Mouse (Mus musculus) heart, adult 2 months (tissue): ENCODE measurements around the gene Wwtr1. TPM values are rescaled to one million over a fixed set of nuclear protein-coding genes. Genes with fewer than 3 reads are reported as not detected.

Experiments used
- DNase-seq, 2 experiments: peaks; one replicate each; pipeline ENCODE4 v3.0.0; 2021
- H3K27ac ChIP-seq: fragments of 200-600 bp; 2 replicates; pipeline ENCODE4 v1.8.1; 2022
- H3K27me3 ChIP-seq: fragments of 200-500 bp; 2 replicates; pipeline ENCODE4 v1.6.1; 2012; ENCODE audit warnings: mild to moderate bottlenecking, low read length, inconsistent platforms, mixed read lengths; ENCODE audit not compliant: control insufficient read depth, insufficient read depth
- H3K36me3 ChIP-seq: fragments of 200-500 bp; 2 replicates; pipeline ENCODE4 v1.6.1; 2012; ENCODE audit warnings: low read length, inconsistent platforms; ENCODE audit not compliant: control insufficient read depth, insufficient read depth
- H3K4me1 ChIP-seq: fragments of 200-500 bp; 2 replicates; pipeline ENCODE4 v1.6.1; 2011; ENCODE audit warnings: low read length; ENCODE audit not compliant: control insufficient read depth, insufficient read depth
- H3K4me3 ChIP-seq: fragments of 200-600 bp; 2 replicates; pipeline ENCODE4 v1.8.1; 2022
- H3K79me2 ChIP-seq: fragments of 200-500 bp; replicated peaks from 2 replicates; pipeline ENCODE4 v1.6.1; 2012; ENCODE audit warnings: mild to moderate bottlenecking, inconsistent platforms, low read length, moderate library complexity, mixed read lengths; ENCODE audit not compliant: control insufficient read depth, insufficient read depth
- H3K9ac ChIP-seq: fragments of 200-500 bp; 2 replicates; pipeline ENCODE4 v1.6.1; 2012; ENCODE audit warnings: low read depth, mild to moderate bottlenecking, control low read depth, inconsistent platforms, low read length, mixed read lengths
- CTCF ChIP-seq: fragments of 200-600 bp; IDR thresholded peaks from 2 replicates; pipeline ENCODE4 v1.8.1; 2022; ENCODE audit warnings: antibody characterized with exemption, mild to moderate bottlenecking, moderate library complexity
- EP300 ChIP-seq: fragments of 200-500 bp; IDR thresholded peaks from 2 replicates; pipeline ENCODE4 v1.6.1; 2011; ENCODE audit warnings: low read depth, low read length, control low read depth; ENCODE audit not compliant: insufficient read depth
- POLR2A ChIP-seq: fragments of 200-500 bp; IDR thresholded peaks from 2 replicates; pipeline ENCODE4 v1.6.1; 2011; ENCODE audit warnings: mild to moderate bottlenecking, low read depth, low read length, control low read depth; ENCODE audit not compliant: insufficient read depth
- WGBS: fragments of 180-500 bp; shearing (Covaris S2); methylation state at CpG from one replicate; pipeline ENCODE4 v1.1.7; 2018; 5-methylcytosine and 5-hydroxymethylcytosine counted together
- intact Hi-C: fragments of 180-260 bp; cut with DNase I; formaldehyde crosslinking; loops from one replicate; pipeline ENCODE4 v1.15.1; 2025
- polyA plus RNA-seq: library from polyadenylated mRNA; depleted of rRNA; stranded (reverse); fragments of >200 nt; gene quantifications from 2 replicates; pipeline ENCODE4 v1.2.3, GENCODE M21; 2012
- total RNA-seq, 2 experiments: library from RNA; stranded (reverse); gene quantifications; 2 replicates each; pipeline ENCODE4 v1.2.3; 2021

Gene Wwtr1
- total and polyA plus RNA-seq, 3 experiments, result 28.2 to 49.1 (median 46.5) TPM

DNA sequence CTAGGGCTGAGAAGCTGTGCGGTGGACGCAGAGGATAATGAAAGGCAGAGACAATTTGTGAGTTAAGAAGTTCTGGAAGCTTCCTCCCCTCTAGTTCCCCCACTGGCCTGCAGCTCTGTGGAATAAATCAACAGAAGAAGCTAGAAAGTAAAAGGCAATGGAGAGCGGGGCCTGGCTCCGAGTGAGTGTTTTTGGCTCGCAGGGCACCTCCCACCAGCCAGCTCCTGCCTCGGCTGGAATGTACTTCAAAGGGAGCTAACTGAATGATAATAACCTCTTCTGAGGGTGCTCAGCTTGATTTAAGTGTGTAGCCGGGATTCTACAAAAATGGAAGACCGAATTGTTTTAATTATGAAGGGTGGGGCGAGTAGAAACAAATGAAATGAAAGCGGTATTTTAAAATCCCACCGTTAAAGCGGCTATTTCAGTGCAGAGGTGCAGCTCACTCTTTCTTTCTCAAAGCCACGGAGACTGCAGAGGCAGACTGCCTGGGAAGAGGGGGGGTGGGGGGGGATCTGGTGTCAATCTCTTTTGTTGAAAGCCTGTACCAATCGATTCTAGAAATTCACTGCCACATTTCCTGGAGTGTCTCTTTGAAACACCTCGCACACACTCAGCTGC, 104.6 kb downstream of the Wwtr1 start:
- H3K36me3 ChIP-seq, result peaks cover 16% of the 10 kb centered on the region
- peaks cover 10% of the 10 kb centered on the region for H3K4me1 ChIP-seq
- no peaks in the 10 kb centered on the region for H3K27me3 ChIP-seq
- H3K9ac ChIP-seq, result peak overlapping the region; percentile 26
- H3K4me3 ChIP-seq, result peak overlapping the region; percentile 18; the same call in 1 of the 2 replicates
- no peak for TF ChIP-seq EP300
- no peak for TF ChIP-seq POLR2A
- no peak for TF ChIP-seq CTCF
- peak; percentile 52 to 57 for DNase-seq
- H3K79me2 ChIP-seq, result peaks cover 6% of the 10 kb centered on the region
- intact Hi-C loops, result loop anchor here (1.0 to 2.0 kb wide), 5 partner anchors 46 to 155 kb away; no protein-coding TSS in a partner anchor
- peak overlapping the region; percentile 81 for H3K27ac ChIP-seq
- 12% methylated on average over 15 of the region's 15 CpGs for WGBS

DNA sequence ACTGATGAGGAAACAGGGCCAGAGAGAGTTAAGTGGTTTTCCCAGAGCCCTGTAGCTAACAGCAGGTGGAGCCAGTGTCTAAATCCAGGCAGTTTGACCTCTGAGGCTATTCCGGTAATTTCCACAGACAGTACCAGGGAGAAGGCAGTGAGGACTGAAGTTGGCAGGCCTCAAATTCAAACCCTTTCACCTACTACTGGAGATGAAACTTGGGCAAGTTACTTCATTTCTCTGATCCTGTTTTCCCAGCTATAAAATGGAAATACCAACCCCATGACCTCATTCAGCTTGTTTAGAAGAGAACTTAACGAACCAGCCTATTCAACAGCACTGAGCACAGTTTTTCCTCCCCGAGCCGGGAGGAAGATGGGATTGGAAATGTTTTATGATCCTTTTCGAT, 105.4 kb downstream of the Wwtr1 start:
- Histone ChIP-seq H3K4me3 (no peak overlapping the region; the same call in 1 of the 2 replicates), H3K36me3 (peaks cover 14% of the 10 kb centered on the region), H3K27me3 (no peaks in the 10 kb centered on the region), H3K9ac (no peak overlapping the region; the same call in 1 of the 2 replicates), H3K79me2 (peaks cover 6% of the 10 kb centered on the region), H3K4me1 (peaks cover 10% of the 10 kb centered on the region), H3K27ac (peak overlapping the region; percentile 81)
- intact Hi-C loops, result loop anchor here (1.0 to 2.0 kb wide), 5 partner anchors 46 to 156 kb away; no protein-coding TSS in a partner anchor
- 9% methylated on average over 5 of the region's 5 CpGs for WGBS
- peak; percentile 67 to 68 for DNase-seq
- TF ChIP-seq POLR2A (no peak), CTCF (no peak; the same call in 1 of the 2 replicates), EP300 (peak; percentile 93)

DNA sequence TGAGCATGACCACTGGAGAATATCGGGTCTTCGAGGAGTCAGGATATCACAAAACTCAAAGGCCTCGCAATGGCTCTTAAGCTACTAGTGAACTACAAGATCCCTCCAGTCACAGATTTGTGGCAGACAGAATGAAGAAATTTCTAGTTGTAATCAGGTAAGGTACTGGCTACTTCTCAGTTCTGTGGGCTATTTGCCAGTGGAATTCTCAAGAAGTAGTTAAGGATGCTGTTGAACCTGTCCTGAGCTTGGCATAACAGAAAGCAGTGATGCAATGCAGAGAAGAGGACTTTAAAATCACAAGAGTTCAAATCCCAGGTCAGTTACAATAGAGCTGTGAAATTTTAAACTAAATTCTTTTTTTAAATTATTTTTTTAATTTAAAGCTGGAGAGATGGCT, 106.4 kb downstream of the Wwtr1 start:
- H3K36me3 ChIP-seq, result peaks cover 14% of the 10 kb centered on the region
- TF ChIP-seq EP300 (no peak), POLR2A (no peak), CTCF (no peak)
- no peak overlapping the region for H3K4me3 ChIP-seq
- no peaks in the 10 kb centered on the region for H3K27me3 ChIP-seq
- DNase-seq, result no peak
- H3K79me2 ChIP-seq, result peaks cover 6% of the 10 kb centered on the region
- intact Hi-C loops, result no loop called here
- peaks cover 8% of the 10 kb centered on the region for H3K4me1 ChIP-seq
- H3K27ac ChIP-seq, result no peak overlapping the region
- H3K9ac ChIP-seq, result no peak overlapping the region
- WGBS, result 89% methylated on average over 3 of the region's 3 CpGs

DNA sequence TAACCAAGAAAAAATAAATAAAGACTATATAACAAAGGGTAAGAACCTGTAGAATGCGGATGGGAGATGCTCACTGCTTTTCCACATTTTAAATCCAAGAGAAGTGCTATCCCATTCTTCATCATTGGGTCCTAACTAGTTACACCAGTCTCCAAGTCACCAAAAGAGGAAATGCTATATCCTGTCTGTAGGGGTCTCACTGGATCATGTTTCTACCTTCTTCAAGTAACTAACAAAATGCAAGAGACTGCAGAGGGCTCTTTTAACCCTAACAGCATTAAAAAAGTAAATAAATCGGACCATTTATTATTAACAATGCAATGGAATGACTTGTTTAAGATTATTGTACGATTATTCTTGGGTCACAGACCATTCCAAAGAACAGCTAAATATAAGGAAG, 109.4 kb downstream of the Wwtr1 start:
- Histone ChIP-seq H3K36me3 (peaks cover 6% of the 10 kb centered on the region), H3K4me1 (peaks cover 1% of the 10 kb centered on the region; the same call in 1 of the 2 replicates), H3K27ac (no peak overlapping the region), H3K9ac (no peak overlapping the region), H3K4me3 (no peak overlapping the region), H3K79me2 (peaks cover 6% of the 10 kb centered on the region), H3K27me3 (no peaks in the 10 kb centered on the region)
- intact Hi-C loops, result loop anchor here (1.0 kb wide), 1 partner anchor 160 kb away; no protein-coding TSS in a partner anchor
- 64% methylated on average over 3 of the region's 3 CpGs for whole genome bisulfite sequencing
- no peak for DNase-seq
- no peak for TF ChIP-seq EP300
- peak; percentile 80 for TF ChIP-seq CTCF

DNA sequence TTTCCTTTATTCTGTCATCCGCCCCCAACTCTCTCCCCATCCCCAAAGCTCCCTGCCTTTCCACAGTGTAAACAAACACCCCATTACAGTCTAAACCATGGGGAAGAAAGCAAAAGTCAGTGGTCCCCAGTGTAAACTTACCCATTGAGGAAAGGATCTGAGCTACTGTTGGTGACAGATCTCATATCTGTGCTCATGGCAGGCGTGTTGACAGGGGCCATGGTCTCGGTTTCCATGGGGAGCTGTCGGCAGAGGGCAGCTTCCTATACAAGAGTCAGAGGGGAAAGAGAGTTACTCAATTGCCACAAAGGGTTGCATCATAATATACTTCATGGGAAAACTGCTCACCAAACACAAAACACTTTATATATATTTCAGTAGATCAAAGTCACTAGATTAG, 112.4 kb downstream of the Wwtr1 start:
- Histone ChIP-seq H3K9ac (no peak overlapping the region), H3K27me3 (no peaks in the 10 kb centered on the region), H3K36me3 (peaks cover 2% of the 10 kb centered on the region), H3K79me2 (peaks cover 5% of the 10 kb centered on the region), H3K27ac (no peak overlapping the region), H3K4me3 (no peak overlapping the region), H3K4me1 (no peaks in the 10 kb centered on the region)
- no peak for TF ChIP-seq CTCF
- TF ChIP-seq EP300, result no peak
- TF ChIP-seq POLR2A, result no peak
- WGBS, result 76% methylated on average over 4 of the region's 4 CpGs
- no peak for DNase-seq
- intact Hi-C loops, result no loop called here

DNA sequence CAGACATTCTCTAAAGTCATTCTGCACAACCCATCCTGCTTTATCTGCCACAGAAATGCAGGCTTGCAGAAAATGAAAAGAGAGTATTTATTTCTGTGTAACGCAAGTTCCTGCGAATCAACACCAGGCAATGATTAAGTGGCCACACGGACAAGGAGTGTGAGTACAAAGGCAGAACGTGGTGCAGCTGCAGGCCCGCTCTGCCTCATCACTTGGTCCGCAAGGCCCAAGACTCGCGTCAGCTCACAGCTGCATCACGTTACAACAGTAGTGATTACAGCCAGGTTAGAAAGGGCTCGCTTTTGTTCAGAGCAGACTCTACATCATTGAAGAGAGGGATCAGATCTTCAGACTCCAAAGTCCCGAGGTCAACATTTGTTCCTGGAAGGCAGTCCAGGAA, 117.1 kb downstream of the Wwtr1 start:
- TF ChIP-seq EP300 (no peak), CTCF (no peak), POLR2A (no peak)
- Histone ChIP-seq H3K4me3 (no peak overlapping the region), H3K79me2 (no peaks in the 10 kb centered on the region), H3K27me3 (no peaks in the 10 kb centered on the region), H3K4me1 (no peaks in the 10 kb centered on the region; the same call in 1 of the 2 replicates), H3K9ac (no peak overlapping the region), H3K27ac (no peak overlapping the region), H3K36me3 (peaks cover 8% of the 10 kb centered on the region)
- DNase-seq, result no peak
- 76% methylated on average over 11 of the region's 11 CpGs for WGBS
- intact Hi-C loops, result no loop called here
